Mouse (Mus musculus): Measurements from ENCODE around the gene Nrg3.

The Nrg3 gene

DNA sequence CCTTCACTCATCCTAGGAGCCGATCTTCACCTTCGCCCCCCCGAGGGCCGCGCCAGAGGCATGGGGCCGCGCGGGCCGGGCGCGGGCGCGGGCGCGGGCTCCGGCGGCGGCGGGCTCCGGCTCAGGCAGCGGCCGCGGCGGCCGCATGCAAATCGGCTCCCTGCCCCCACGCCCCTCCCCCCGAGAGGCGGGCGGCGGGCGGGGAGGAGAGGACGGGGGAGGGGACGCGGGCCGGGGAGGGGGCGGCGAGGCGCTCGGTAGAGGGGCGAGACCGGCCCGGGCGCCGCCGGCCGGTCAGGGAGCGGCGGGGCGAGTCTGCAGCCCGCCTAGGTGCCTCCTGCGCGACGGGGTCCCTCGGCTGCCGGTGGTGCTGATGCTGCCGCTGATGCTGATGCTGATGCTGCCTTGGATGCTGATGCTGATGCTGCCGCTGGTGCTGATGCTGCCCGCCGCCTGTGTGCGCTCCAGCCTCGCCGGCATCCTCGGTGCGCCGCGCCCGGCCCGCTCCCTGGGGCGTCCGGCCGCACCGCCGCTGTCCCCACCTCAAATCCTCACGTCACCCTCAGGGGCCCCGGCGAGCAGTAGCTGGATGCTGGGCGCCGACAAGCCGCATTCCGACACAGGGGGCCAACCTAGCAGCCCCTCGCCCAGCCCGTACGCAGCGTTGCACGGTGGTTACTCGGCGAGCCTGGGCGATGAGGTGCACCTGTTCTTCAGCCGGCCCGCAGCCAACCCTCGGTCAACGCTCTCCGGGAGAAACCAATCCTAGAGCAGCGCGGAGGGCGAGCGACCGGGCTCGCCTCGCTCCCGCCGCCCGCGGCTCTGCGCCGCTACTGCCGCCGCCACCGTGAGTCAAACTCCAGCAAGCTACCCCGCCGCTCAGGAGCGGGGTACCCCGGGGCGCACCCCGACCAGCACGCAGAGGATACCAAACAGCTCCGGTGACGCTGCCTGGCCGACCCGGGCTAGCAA lies at the start of gene Nrg3:
Gene Nrg3 (minus strand): TSS at position 299 of the 972 bp plus-strand sequence.
- no peak for DNase-seq (ENCODE audit: extremely low read depth, insufficient read length, low spot score)

DNA sequence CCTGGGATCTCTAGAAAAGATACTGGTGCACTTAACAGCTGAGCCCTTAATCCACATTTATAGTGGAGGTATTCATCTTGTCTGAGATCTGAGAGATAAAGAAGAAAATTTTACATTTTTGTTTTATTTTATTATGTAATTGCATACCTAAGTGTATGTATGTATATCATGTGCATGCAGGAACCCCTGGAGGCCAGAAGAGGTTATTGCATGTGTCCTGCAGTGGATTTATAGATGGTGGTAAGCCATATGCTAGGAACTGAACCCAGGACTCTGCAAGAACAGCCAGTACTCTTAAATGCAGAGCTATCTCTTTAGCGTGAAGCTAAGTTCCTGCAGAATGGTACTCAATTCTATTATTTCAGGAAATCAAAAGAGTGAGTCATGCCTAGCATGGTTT lies 36.1 kb upstream of the Nrg3 start:
- no peak for DNase-seq (ENCODE audit: extremely low read depth, insufficient read length, low spot score)

DNA sequence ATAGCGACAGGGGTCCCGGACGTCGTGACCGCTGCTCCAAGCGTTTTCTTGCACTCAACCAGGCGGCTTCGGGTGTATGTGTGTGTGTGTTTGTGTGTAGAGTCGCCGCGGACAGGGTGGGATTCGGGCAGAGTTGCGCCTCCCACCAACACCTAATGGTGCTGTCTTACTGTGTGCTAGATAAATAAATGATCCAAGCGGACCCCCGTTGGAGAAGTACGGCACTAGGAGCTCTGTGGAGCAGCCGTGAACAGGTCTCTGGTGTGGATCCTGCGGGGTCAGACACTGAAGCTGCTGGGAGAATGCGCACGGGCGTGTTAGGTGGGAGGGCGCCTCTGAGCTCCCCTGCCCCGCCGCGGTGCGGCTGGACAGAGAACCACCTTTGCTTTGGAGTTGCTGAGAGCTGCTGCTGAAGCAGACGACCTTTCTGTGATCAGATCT lies 903 bp upstream of the Nrg3 start:
- DNase-seq (ENCODE audit: extremely low read depth, insufficient read length, low spot score), result no peak

DNA sequence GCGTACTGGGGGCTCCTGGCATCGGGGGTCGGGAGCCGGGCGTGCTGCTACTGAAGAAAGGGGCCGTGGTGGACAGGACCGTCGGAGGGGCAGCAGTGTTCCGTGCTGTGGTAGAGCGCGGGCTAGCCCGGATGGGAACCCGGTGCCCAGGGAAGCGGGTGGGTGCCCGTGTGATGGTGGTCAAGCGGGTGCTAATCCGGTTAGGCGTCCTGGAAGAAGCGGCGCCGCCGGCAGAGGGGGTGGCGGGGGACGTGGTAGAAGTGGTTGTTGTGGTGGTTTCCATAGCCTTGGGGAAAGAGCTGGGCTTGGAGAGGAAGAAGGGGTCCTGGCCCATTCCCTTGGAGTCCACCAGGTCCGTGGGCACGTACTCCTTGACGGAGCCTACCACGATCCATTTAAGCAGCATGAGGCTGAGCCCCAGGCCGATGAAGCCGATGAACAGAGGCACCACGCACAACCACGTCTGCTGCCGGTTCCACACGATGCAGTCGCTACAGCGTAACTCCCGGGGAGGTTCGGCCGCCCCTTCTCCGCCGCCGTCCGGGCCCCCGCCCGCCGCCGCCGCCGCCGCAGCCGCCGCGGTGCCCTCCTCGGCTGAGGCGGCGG lies 639 bp downstream of the Nrg3 start:
- no peak for DNase-seq (ENCODE audit: extremely low read depth, insufficient read length, low spot score)

GRCm38 (mm10) chr14:39471236-39471981 lies 1.5 kb downstream of the Nrg3 start:
- no peak for DNase-seq (ENCODE audit: extremely low read depth, insufficient read length, low spot score)

GRCm38 (mm10) chr14:39445501-39445900 lies 27.4 kb downstream of the Nrg3 start:
- DNase-seq (ENCODE audit: extremely low read depth, insufficient read length, low spot score), result no peak

GRCm38 (mm10) chr14:39428503-39428902 lies 44.4 kb downstream of the Nrg3 start:
- no peak for DNase-seq (ENCODE audit: extremely low read depth, insufficient read length, low spot score)

GRCm38 (mm10) chr14:39421874-39422273 lies 51.0 kb downstream of the Nrg3 start:
- no peak for DNase-seq (ENCODE audit: extremely low read depth, insufficient read length, low spot score)

- no peak for DNase-seq (ENCODE audit: extremely low read depth, insufficient read length, low spot score)
Measured at GRCm38 (mm10) chr14:39413270-39413669, 59.6 kb downstream of the Nrg3 start.

DNA sequence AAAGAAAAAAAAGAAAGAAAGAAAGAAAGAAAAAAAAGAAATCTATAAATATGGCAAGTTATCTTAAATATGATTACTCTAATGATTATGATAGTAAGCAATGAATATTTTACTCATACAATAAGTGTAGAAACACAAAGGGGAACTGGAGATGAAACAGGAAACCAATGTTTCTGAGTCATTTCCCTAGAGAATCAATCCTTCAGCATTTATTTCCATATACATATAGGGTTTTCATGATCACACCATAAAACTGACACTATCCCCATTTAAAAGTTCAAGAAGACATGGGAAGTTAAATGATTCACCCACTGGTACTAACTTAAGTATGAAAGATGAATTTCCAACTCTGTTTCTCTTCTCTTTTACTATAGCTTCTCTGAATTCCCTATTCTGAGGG lies 86.0 kb downstream of the Nrg3 start:
- DNase-seq (ENCODE audit: extremely low read depth, insufficient read length, low spot score), result no peak

DNA sequence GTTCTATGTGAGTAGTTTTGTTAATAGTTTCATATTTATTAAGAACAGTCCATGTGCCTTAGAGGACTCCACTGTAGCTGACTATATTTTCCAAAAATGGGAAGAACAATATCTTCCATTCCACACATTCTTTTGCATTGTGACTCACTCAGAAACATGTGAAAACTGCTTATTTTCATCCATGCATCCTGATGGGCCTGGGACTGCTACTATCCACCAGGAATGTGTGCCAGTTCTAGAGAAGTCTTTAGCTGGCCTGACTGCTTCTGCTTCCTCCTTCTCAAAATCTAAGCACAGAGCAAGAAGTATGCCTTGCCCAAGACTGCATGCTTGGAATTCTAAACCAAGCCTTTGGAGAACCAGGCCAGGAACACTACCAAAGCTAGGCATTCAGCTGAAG lies 91.6 kb downstream of the Nrg3 start:
- DNase-seq (ENCODE audit: extremely low read depth, insufficient read length, low spot score), result no peak

GRCm38 (mm10) chr14:39373220-39373619 lies 99.7 kb downstream of the Nrg3 start:
- DNase-seq (ENCODE audit: extremely low read depth, insufficient read length, low spot score), result no peak

GRCm38 (mm10) chr14:39356251-39356650 lies 116.6 kb downstream of the Nrg3 start:
- no peak for DNase-seq (ENCODE audit: extremely low read depth, insufficient read length, low spot score)

DNA sequence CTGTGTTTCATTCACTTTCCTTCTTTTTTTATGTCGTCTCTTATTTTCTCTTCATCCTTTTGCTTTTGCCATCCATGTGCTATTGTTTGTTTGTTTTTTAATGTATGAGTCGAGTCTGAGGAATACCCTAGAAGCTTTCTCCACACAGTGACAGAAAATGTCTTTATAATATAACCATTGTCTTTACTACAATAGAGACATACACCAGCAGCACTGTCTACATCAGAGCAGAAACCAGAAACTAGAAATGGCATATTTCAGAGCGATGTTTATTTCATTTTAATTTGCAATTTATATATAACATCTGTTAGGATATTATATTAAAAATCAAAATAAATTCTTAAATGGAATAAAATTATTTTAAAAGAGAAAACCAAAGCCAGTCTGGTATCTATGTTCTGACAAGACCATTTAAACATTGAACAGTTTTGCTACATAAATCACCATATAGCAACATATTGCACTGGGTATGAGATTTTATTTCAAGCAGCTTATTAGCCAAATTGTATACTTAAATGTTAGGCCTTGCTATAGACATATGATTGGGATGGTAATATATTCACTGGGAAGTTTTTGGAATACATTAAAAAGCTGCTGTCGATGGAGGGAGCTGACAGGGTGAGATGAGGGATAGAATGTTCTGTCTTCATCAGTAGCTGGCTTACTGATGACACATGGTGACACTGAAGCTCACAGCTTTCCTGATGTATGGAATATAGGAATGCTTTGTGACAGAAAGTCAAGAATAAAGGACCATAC lies 120.7 kb downstream of the Nrg3 start:
- DNase-seq (ENCODE audit: extremely low read depth, insufficient read length, low spot score), result no peak

GRCm38 (mm10) chr14:39317424-39318110 lies 155.3 kb downstream of the Nrg3 start:
- no peak for DNase-seq (ENCODE audit: extremely low read depth, insufficient read length, low spot score)

GRCm38 (mm10) chr14:39314111-39314510 lies 158.8 kb downstream of the Nrg3 start:
- no peak for DNase-seq (ENCODE audit: extremely low read depth, insufficient read length, low spot score)

- DNase-seq (ENCODE audit: extremely low read depth, insufficient read length, low spot score), result no peak
Measured at GRCm38 (mm10) chr14:39265121-39265520, 207.8 kb downstream of the Nrg3 start.

DNA sequence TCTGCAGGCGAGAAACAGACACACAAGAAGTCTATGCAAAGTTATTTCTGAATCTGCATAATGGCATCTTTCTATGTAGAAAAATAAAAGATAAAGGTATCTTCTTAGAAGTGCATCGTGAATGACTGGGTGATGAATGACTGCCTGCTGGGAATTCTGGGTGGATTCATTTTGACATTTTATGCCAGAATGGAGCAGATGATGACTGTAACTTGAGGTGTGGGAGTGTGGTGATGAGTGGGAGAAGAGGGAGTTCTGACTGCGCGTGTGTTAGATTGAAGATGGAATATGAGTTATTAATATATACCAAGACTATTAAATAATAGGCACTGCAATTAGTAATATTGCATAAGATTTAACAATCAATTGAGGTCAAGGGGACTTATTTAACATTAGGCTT lies 208.5 kb downstream of the Nrg3 start:
- no peak for DNase-seq (ENCODE audit: extremely low read depth, insufficient read length, low spot score)

DNA sequence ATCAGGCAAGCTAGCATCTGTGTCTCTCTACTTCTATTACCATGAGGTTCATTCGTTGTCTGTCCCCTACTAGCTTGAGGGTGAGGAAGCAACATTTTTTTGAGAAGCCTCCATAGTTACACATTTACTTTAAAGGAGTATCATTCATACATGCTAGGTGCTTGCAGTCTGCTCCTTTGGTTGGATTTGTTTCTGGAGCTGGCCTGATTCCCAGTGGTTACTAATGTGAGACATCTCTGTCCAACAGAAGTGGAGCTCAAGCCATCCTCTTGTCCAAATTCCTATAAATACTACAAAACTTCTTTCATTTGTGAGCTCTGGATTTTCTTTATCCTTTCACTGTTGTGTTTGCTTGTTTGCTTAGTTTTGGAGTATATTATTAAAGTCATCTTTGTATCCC lies 211.9 kb downstream of the Nrg3 start:
- no peak for DNase-seq (ENCODE audit: extremely low read depth, insufficient read length, low spot score)

- no peak for DNase-seq (ENCODE audit: extremely low read depth, insufficient read length, low spot score)
Measured at GRCm38 (mm10) chr14:39255391-39255790, 217.5 kb downstream of the Nrg3 start.

Data from 3134 (cell line).